Mouse (Mus musculus): Measurements from ENCODE around the gene Olfr978. TPM values are rescaled to one million over a fixed set of nuclear protein-coding genes. Genes with fewer than 3 reads are reported as not detected.
"Not testable (repeated sequence)": the region's sequence is repeated elsewhere in the genome, so short reads cannot be mapped to it uniquely, and the experiment has no call there.

Gene Olfr978
- not detected in 2 replicates for polyA plus RNA-seq (2014; fragmentation: Nextera tagmentation; extraction: Ambion mirVana)

DNA sequence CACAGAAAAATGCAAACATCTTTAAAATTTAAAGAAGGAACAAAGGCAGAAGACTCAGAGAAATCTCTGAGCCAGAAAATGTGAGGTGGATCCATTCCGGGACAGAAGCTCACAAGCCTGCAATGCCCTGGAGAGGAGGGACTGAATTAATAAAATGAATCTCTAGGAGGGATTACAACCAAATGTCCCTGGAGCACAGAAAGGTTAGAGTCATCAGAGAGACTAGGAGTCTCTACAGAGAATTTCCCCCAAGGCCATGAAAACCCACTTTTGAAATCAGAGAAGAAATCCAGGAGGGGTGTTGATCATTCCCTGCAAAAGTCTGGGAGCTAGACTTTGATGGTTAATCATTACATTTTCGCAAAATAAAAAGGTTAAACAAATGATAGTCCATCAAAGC lies at the start of gene Olfr978:
Gene Olfr978 (plus strand): TSS at position 301 of the 400 bp plus-strand sequence.
- H3K4me1 ChIP-seq (ENCODE audit: control insufficient read depth, insufficient read depth, low read length) = no peaks in the 10 kb centered on the region
- no peaks in the 10 kb centered on the region for H3K9me3 ChIP-seq (replicated peaks; ENCODE audit: control insufficient read depth, low read length)
- no peaks in the 10 kb centered on the region for H3K36me3 ChIP-seq (ENCODE audit: control insufficient read depth, insufficient read depth, low read length)
- no peak within 1 kb of the TSS for H3K4me2 ChIP-seq
- no peak within 1 kb of the TSS for H3K9ac ChIP-seq (ENCODE audit: low read depth, low read length)
- no peaks in the 10 kb centered on the region for H3K27me3 ChIP-seq (ENCODE audit: control insufficient read depth, insufficient read depth, low read length)
- H3K4me3 ChIP-seq (ENCODE audit: low read depth, low read length) = no peak within 1 kb of the TSS
- no peak for ATAC-seq (replicated peaks; ENCODE audit: insufficient number of reproducible peaks, low FRiP score, low TSS enrichment)
- WGBS (ENCODE audit: insufficient replicate concordance) = 69% methylated on average over 2 of the region's 2 CpGs
- no peak within 1 kb of the TSS for H3K27ac ChIP-seq (ENCODE audit: low read depth, low read length)

DNA sequence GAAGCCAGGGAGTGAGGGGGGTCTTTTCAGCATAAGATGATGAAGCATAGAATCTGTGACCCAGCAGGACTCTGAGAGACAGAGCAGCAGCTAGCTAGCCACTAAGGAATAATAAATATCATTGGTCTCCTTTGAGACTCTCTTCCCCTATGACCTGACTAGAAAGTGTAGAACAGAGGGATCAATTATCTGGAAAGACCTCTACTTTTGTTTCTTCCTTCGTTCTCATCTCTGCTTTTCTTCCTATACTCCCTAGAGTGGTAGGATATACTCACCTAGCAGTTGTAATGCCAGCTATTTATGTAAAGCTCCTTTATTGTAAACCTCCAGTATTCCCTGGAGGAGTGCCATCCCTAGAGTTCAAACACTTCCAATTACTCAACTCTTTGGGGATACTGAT lies 40.0 kb upstream of the Olfr978 start, which contains the start of gene Olfr975:
Gene Olfr975 (minus strand): TSS at position 101 of the 400 bp plus-strand sequence.
- no peak within 1 kb of the TSS for H3K4me3 ChIP-seq (ENCODE audit: low read depth, low read length)
- WGBS (ENCODE audit: insufficient replicate concordance) = 48% methylated on average over 1 of the region's 1 CpGs

DNA sequence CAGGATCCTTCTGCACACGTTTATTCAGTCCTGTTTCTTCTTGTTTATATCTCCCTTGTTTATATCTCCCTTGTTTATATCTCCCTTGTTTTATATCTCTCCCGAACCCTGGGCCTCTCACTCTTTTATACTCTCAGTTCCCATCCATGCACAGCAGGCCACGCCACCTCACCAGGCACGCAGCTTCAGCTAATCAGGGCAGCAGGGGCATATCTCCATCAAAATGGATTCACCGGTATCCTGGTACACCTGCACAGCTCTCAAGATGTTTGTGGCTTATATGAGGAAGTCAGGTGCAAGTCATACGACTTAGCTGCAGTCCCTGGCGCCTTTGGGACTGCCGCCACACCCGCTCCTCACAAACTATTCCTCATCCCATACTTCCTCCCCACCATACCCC lies 30.9 kb upstream of the Olfr978 start, which contains the start of gene Olfr976:
Gene Olfr976 (minus strand): TSS at position 101 of the 400 bp plus-strand sequence.
- not testable (repeated sequence) for H3K9me3 ChIP-seq (replicated peaks; ENCODE audit: control insufficient read depth, low read length); ATAC-seq (replicated peaks; ENCODE audit: insufficient number of reproducible peaks, low FRiP score, low TSS enrichment); H3K27me3 ChIP-seq (ENCODE audit: control insufficient read depth, insufficient read depth, low read length); H3K4me3 ChIP-seq (ENCODE audit: low read depth, low read length); H3K36me3 ChIP-seq (ENCODE audit: control insufficient read depth, insufficient read depth, low read length); H3K4me2 ChIP-seq; H3K27ac ChIP-seq (ENCODE audit: low read depth, low read length); H3K9ac ChIP-seq (ENCODE audit: low read depth, low read length); H3K4me1 ChIP-seq (ENCODE audit: control insufficient read depth, insufficient read depth, low read length)
- 70% methylated on average over 6 of the region's 9 CpGs for WGBS (ENCODE audit: insufficient replicate concordance)

More for the DNA sequence above, 40.0 kb upstream of the Olfr978 start, which contains the start of gene Olfr975:
- Histone ChIP-seq H3K9ac (ENCODE audit: low read depth, low read length) (no peak within 1 kb of the TSS), H3K27me3 (ENCODE audit: control insufficient read depth, insufficient read depth, low read length) (no peaks in the 10 kb centered on the region), H3K9me3 (replicated peaks; ENCODE audit: control insufficient read depth, low read length) (no peaks in the 10 kb centered on the region), H3K4me2 (no peak within 1 kb of the TSS), H3K4me1 (ENCODE audit: control insufficient read depth, insufficient read depth, low read length) (no peaks in the 10 kb centered on the region), H3K27ac (ENCODE audit: low read depth, low read length) (no peak within 1 kb of the TSS), H3K36me3 (ENCODE audit: control insufficient read depth, insufficient read depth, low read length) (no peaks in the 10 kb centered on the region)
- ATAC-seq (replicated peaks; ENCODE audit: insufficient number of reproducible peaks, low FRiP score, low TSS enrichment) = no peak

DNA sequence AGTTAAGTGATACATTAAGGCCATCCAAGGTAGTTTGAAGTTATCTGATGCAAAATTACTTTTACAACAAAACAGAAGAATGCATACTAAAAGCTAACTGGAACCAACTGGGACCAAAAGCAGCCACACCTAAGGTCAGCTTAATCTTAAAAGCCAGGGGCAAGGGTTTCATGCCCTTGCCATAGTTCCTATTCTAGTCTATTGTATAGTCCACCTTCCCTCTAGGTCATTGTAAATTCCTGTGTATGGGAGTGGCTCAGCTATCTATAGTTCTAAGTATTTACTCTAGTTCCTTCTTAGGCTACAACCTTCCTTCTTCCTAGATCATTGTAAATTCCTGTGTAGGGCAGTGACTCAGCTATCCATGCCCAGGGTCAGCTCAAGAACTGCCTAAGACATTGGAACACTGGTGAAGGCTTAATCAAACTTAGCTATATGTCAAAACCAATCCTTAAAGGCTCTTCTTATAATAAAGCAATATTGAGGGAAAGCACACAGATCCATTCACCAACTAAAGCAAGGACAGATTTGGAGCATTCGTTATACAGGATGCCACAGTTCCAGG lies 15.2 kb upstream of the Olfr978 start:
- 69% methylated on average over 1 of the region's 1 CpGs for WGBS (ENCODE audit: insufficient replicate concordance)
- not testable (repeated sequence) for H3K4me1 ChIP-seq (ENCODE audit: control insufficient read depth, insufficient read depth, low read length); H3K36me3 ChIP-seq (ENCODE audit: control insufficient read depth, insufficient read depth, low read length); H3K4me3 ChIP-seq (ENCODE audit: low read depth, low read length); H3K27ac ChIP-seq (ENCODE audit: low read depth, low read length); H3K27me3 ChIP-seq (ENCODE audit: control insufficient read depth, insufficient read depth, low read length); H3K9ac ChIP-seq (ENCODE audit: low read depth, low read length); ATAC-seq (replicated peaks; ENCODE audit: insufficient number of reproducible peaks, low FRiP score, low TSS enrichment); H3K9me3 ChIP-seq (replicated peaks; ENCODE audit: control insufficient read depth, low read length); H3K4me2 ChIP-seq

DNA sequence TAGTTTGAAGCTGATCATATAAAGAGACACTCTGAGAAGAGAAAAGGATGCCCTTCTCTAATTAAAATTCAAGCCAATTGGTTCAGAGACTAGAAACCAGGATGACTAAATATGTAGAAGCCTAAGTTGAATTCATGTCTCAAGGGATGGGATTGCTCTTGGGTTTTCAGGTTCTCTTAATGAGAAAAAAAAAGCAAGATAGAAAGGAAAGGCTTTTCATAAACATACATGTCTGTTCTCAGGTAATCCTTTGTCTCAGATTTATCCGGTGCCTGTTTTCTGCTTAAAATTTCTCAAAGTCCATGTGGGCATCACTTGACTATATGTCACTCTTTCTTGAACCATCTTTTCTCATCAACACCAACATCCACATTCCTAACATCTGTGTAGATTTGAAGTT lies 11.5 kb downstream of the Olfr978 start, which contains the start of gene Olfr979:
Gene Olfr979 (minus strand): TSS at position 101 of the 400 bp plus-strand sequence.
- Histone ChIP-seq H3K27me3 (ENCODE audit: control insufficient read depth, insufficient read depth, low read length) (no peaks in the 10 kb centered on the region), H3K27ac (ENCODE audit: low read depth, low read length) (no peak within 1 kb of the TSS), H3K36me3 (ENCODE audit: control insufficient read depth, insufficient read depth, low read length) (no peaks in the 10 kb centered on the region), H3K9me3 (replicated peaks; ENCODE audit: control insufficient read depth, low read length) (no peaks in the 10 kb centered on the region), H3K9ac (ENCODE audit: low read depth, low read length) (no peak within 1 kb of the TSS), H3K4me3 (ENCODE audit: low read depth, low read length) (no peak within 1 kb of the TSS), H3K4me1 (ENCODE audit: control insufficient read depth, insufficient read depth, low read length) (no peaks in the 10 kb centered on the region), H3K4me2 (no peak within 1 kb of the TSS)
- ATAC-seq (replicated peaks; ENCODE audit: insufficient number of reproducible peaks, low FRiP score, low TSS enrichment) = no peak
- 83% methylated on average over 1 of the region's 1 CpGs for WGBS (ENCODE audit: insufficient replicate concordance)

DNA sequence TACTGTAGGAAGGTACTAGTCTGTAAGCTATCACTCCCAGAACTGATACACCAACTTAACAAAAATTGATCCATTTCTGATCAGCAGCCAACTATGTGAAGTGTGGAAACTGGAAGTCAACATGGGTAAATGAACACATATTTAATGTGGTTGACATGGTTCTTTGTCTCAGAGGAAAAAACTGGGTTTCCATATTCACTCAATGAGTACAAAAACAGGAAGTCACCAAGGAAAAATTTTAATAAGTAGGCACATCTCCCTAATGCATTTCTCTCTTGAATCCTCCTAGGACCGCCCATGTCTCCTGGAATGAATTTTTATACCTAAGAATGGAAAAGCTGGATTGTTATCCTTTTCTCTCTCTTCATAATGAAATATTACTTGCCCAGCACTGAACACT lies 17.6 kb downstream of the Olfr978 start, which contains the start of gene Olfr980:
Gene Olfr980 (minus strand): TSS at position 101 of the 400 bp plus-strand sequence.
- Histone ChIP-seq H3K27me3 (ENCODE audit: control insufficient read depth, insufficient read depth, low read length) (no peaks in the 10 kb centered on the region), H3K27ac (ENCODE audit: low read depth, low read length) (no peak within 1 kb of the TSS), H3K9ac (ENCODE audit: low read depth, low read length) (no peak within 1 kb of the TSS), H3K36me3 (ENCODE audit: control insufficient read depth, insufficient read depth, low read length) (no peaks in the 10 kb centered on the region), H3K4me2 (no peak within 1 kb of the TSS), H3K4me1 (ENCODE audit: control insufficient read depth, insufficient read depth, low read length) (no peaks in the 10 kb centered on the region), H3K9me3 (replicated peaks; ENCODE audit: control insufficient read depth, low read length) (no peaks in the 10 kb centered on the region), H3K4me3 (ENCODE audit: low read depth, low read length) (no peak within 1 kb of the TSS)
- ATAC-seq (replicated peaks; ENCODE audit: insufficient number of reproducible peaks, low FRiP score, low TSS enrichment) = no peak
- WGBS (ENCODE audit: insufficient replicate concordance) = 65% methylated on average over 1 of the region's 1 CpGs

DNA sequence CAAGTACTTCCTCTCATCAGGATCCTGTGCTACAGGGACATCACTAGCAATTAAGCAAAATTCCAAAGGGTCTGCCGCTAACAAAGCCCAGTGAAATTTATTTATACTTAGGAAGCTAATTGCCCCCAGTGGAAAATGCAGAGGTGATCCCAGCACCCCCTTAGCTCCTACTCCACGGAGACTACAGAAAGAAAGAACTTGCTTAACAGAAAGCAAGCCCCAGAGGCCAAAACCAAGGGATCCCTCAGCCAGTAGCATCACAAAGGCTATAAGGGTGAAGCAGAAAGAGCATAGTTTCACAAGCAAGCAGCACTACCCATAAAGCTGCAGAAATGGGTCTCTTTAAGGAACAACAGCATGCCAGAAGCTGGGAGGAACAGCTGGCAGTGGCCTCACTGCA lies 29.3 kb downstream of the Olfr978 start, which contains the start of gene Olfr981:
Gene Olfr981 (plus strand): TSS at position 301 of the 400 bp plus-strand sequence.
- Histone ChIP-seq H3K27me3 (ENCODE audit: control insufficient read depth, insufficient read depth, low read length) (no peaks in the 10 kb centered on the region), H3K4me2 (no peak within 1 kb of the TSS), H3K4me1 (ENCODE audit: control insufficient read depth, insufficient read depth, low read length) (no peaks in the 10 kb centered on the region), H3K9me3 (replicated peaks; ENCODE audit: control insufficient read depth, low read length) (no peaks in the 10 kb centered on the region), H3K4me3 (ENCODE audit: low read depth, low read length) (no peak within 1 kb of the TSS), H3K9ac (ENCODE audit: low read depth, low read length) (no peak within 1 kb of the TSS), H3K27ac (ENCODE audit: low read depth, low read length) (no peak within 1 kb of the TSS), H3K36me3 (ENCODE audit: control insufficient read depth, insufficient read depth, low read length) (no peaks in the 10 kb centered on the region)
- no peak for ATAC-seq (replicated peaks; ENCODE audit: insufficient number of reproducible peaks, low FRiP score, low TSS enrichment)
- WGBS (ENCODE audit: insufficient replicate concordance) = 59% methylated on average over 2 of the region's 2 CpGs
